Mouse (Mus musculus): ENCODE measurements around the gene Slc25a42. TPM values are rescaled to one million over a fixed set of nuclear protein-coding genes. Genes with fewer than 3 reads are reported as not detected.

Gene Slc25a42
- total RNA-seq, 2 experiments from 2014 or later, result 32.7 to 34.5 TPM

- intact Hi-C loops (cut with DNase I), result no loop called here
- DNase-seq (ENCODE audit: low spot score in 2 of 2), result no peak
These were observed 33.0 kb downstream of the Slc25a42 start for GRCm38 (mm10) chr8:70179082-70179481.

GRCm38 (mm10) chr8:70178231-70178630 is 33.9 kb downstream of the Slc25a42 start:
- intact Hi-C loops (cut with DNase I), result no loop called here
- no peak for DNase-seq (ENCODE audit: low spot score in 2 of 2)

- intact Hi-C loops (cut with DNase I), result no loop called here
These were observed 38.0 kb downstream of the Slc25a42 start for GRCm38 (mm10) chr8:70174079-70174478.

DNA sequence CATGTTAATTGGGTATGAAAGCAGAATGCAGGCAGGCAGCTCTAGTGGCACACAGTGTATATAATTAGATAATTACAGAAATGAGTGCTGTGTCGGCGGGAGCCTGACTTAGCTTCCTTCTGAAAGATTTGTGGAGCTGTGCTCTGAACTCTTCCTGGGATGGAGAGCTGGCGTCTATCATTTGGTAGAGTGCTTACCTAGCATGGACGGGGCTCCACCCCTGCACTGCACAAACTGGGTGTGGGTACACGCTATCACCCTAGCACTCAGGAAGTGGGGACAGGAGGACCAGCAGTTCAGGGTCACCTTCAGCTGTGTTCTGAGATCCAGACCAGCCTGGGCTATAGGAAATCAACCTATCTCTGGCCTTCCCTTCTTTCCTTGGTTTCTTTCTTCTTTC is 38.8 kb downstream of the Slc25a42 start:
- intact Hi-C loops (cut with DNase I), result no loop called here
- DNase-seq (ENCODE audit: low spot score in 2 of 2), result no peak

More at GRCm38 (mm10) chr8:70174079-70174478, 38.0 kb downstream of the Slc25a42 start:
- no peak for DNase-seq (ENCODE audit: low spot score in 2 of 2)

DNA sequence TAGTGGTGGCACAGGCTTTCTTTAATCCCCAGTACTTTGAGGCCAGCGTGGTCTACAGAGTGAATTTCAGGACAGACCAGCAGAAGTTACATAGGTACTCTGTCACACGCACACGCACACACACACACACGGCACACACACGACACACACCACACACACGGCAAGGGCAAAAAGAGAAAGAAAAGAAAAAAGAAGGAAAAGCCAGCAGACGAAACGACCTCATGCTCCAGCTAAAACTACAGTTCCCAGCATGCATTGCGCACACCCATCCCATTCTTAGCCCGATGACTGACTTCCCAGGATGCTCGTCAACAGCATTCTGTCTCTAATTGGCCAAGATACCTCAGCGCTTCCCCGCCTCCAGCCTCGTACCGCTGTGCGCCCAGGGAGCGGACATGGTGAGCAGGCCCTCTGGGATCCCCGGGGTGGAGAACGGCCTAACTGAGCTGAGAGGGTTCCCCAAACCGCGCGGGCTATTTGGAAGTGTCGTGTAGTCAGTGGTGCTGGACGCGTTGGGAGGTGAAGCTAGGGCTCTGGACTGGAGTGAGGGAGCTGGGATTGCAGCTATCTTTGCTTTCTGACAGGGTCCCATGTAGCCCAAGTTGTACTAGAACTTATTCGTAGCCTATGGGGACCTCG is 39.9 kb downstream of the Slc25a42 start, which contains the start of gene Tmem161a:
Tmem161a (plus strand) TSS at position 314 of the 639 bp plus-strand sequence.
- intact Hi-C loops (cut with DNase I), result no loop called here
- peak; percentile 94 to 95 for DNase-seq (ENCODE audit: low spot score in 2 of 2)

GRCm38 (mm10) chr8:70171240-70171639 is 40.9 kb downstream of the Slc25a42 start:
- intact Hi-C loops (cut with DNase I), result no loop called here
- DNase-seq (ENCODE audit: low spot score in 2 of 2), result no peak

GRCm38 (mm10) chr8:70170748-70171147 is 41.4 kb downstream of the Slc25a42 start:
- intact Hi-C loops (cut with DNase I), result no loop called here
- no peak for DNase-seq (ENCODE audit: low spot score in 2 of 2)

- intact Hi-C loops (cut with DNase I), result no loop called here
- DNase-seq (ENCODE audit: low spot score in 2 of 2), result no peak
These were observed 42.0 kb downstream of the Slc25a42 start for GRCm38 (mm10) chr8:70170116-70170515.

DNA sequence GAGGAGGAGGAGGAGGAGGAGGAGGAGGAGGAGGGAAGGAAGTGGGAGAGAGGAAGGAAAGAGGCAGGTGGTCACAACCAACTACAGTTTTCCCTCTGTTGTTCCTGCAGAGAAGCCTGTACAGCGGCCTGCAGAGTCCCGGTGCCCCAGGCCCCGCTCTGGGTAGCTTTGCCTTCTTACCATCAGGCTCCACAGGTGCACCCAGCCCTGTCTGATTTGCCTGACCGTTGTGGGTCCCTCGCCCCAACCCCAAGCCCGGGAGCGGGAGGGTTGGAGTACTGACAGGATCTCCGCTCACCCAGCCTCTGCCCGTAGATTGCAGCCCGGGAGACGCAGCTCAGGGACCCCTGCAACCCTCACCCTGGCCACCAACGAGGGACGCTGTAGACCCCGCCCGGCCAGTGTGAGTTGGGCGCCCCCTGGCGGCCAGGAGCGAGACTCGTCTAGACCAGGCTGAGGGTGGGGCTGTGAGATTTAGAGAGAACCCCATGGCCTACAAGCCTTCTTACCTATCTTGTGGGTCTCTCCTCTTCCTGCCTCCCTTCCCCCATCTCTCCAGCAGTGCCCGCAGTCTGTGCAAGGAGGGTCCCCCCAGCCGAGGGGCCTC is 45.5 kb downstream of the Slc25a42 start:
- peak; percentile 37 to 41 for DNase-seq (ENCODE audit: low spot score in 2 of 2)
- intact Hi-C loops (cut with DNase I), result loop anchor here (2.0 kb wide), 1 partner anchor 80 kb away; no protein-coding TSS in a partner anchor

DNA sequence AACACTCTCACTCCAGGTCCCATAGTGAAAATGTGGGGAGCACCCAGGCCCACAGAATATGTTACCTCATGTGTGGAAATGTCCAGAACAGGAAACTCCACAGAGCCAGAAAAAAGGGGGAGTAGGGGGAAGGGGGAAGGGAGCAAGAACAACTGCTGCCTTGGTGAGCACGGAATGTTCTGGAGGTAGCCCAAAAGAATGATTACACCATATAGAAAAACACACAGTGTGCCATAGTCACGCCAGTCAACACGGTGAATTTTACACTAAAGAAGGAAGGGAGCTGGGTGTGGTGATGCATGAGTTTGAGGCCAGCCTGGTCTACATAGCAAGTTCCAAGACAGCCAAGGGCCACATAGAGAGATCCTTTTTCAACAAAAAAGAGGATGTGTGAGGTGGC is 48.8 kb downstream of the Slc25a42 start:
- intact Hi-C loops (cut with DNase I), result loop anchor here (5.0 kb wide), 1 partner anchor 246 kb away; no protein-coding TSS in a partner anchor

DNA sequence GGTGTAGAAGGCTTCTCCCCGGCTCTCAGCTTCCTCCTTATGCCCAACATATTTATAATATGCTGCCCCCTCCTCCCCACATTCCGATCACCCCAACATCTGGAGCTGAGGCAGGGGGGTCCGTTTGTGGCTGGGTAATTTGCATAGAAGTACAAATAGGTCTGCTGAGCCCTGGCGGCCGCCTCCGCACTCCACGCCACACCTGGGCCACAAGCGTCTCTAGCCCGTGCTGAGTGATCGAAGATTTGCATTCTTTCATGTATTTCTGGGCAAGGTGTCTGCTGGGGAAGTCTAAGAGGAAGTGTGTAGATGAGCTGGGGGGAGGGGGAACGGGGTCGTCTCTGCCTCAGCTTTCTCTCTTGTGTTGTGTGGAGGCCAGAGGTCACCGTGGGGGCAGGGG is 52.1 kb downstream of the Slc25a42 start:
- intact Hi-C loops (cut with DNase I), result loop anchor here (5.0 kb wide), 1 partner anchor 243 kb away; no protein-coding TSS in a partner anchor
- DNase-seq (ENCODE audit: low spot score in 2 of 2), result no peak

More for the DNA sequence above, 48.8 kb downstream of the Slc25a42 start:
- DNase-seq (ENCODE audit: low spot score in 2 of 2), result no peak

DNA sequence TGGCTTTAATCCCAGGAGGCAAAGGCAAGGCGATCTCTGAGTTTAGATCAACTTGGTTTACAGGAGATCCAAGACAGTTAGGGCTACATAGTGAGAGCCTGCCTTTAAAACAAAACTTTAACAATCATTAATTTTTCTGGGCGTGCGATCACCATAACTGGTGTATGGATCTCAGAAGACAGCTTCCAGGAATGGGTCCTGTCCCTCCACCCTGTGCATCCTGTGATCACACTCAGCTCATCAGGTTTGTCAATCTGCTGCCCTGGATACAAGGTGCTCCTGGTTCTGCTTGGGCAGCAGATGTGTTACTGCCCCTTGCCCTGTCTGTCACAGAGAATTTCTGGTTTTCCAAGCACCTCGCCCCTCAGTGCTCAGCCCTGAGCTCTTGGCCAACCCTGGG is 52.9 kb downstream of the Slc25a42 start:
- intact Hi-C loops (cut with DNase I), result no loop called here
- no peak for DNase-seq (ENCODE audit: low spot score in 2 of 2)

GRCm38 (mm10) chr8:70158069-70158853 is 53.8 kb downstream of the Slc25a42 start:
- peak; percentile 61 to 63 for DNase-seq (ENCODE audit: low spot score in 2 of 2)
- intact Hi-C loops (cut with DNase I), result no loop called here

- no peak for DNase-seq (ENCODE audit: low spot score in 2 of 2)
- intact Hi-C loops (cut with DNase I), result no loop called here
These were observed 54.8 kb downstream of the Slc25a42 start for GRCm38 (mm10) chr8:70157240-70157800.

DNA sequence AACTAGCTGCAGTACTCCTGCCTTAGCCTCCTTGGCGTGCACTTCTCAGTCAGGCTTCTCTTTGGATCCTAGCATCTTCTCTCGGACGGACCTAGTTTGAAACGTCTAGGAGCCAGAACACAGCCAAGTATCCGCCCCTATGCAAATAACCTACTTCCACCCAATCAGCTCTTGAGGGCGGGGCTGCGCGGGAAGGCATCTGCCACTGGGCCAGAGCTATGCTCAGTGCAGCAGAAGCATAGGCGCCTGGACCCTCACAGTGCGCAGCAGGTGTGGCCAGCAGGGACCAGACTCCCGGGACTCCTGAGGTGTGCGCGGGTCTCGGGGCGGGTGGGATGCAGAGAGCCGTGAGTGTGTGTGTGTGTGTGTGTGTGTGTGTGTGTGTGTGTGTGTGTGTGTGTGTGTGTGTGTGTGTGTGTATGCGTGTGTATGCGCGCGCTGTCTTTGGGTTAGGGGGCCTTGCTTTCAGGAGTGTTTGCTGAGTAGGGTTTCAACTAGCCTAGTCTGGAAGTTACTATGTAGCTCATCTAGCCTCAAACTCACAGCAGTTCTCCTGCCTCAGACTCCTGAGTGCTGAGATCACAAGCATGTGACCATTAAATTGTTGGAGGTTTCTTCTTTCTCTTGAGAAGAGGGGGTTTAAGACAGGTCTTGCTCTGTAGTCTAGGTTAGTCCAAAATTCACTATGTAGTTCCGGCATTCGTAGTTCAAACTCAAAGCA is 59.4 kb downstream of the Slc25a42 start:
- DNase-seq (ENCODE audit: low spot score in 2 of 2), result peak; percentile 67 to 68
- intact Hi-C loops (cut with DNase I), result no loop called here

DNA sequence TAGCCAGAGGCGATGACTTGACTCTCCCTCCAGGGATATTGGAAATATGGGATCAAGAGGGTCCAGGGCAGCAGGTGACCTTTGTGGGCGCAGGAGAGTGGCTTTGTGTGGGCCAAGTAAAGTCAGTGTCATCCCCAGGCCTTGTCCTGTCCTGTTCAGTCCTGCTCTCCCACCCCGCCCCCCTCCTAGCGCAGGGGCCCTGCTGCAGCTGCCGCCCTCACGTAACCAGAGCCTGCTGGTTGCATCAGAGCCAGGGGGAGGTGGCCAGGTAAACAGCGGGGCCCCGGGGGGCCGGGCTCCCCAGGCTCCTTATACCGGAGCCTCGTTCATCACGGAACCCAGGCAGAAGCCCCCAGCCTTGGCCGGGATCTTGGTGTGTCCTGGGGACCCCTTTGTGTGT is 61.9 kb downstream of the Slc25a42 start:
- intact Hi-C loops (cut with DNase I), result no loop called here
- DNase-seq (ENCODE audit: low spot score in 2 of 2), result no peak

DNA sequence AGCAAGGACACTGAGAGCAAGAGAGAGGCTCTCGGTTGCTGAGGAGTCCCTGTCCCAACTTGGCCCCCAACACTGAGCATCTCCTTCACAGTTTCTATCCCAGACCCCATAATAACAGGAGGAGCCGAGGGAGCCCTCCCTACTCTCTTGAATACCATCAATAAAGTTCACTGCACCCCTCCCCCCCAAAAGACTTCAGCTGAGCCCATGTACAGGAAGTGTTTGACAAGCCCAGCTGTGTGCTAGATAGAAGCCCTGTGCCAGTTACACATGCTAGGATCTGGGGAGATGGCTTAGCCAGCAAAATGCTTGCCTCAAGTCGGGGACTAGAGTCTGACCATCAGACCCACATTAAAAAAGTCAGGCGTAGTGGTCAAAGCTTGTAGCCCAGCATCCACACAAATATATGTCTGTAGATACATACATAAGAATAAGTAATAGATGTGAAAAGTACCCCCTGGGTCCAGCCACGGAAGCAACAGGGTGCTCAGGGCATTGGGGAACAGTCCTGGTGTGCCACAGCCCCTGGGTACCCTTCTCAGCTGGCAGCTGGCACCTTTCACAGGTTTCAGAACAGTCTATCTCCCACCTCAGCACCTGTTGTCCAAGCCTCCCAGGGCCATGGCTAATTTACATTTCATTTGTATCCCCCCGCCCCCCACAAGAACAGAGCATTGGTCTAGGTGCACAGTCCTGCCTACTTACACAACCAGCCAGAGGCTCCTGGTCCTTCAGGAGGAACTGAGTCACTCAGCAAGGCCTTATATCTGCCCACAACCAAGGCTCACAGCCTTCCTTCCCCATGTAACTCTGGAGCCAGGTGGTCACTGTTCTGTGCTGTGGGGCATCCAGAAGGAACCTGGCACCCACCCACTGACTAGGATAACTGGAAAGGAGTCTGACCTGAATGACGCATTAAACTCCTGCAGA is 64.2 kb downstream of the Slc25a42 start:
- intact Hi-C loops (cut with DNase I), result no loop called here
- no peak for DNase-seq (ENCODE audit: low spot score in 2 of 2)

- intact Hi-C loops (cut with DNase I), result no loop called here
These were observed 72.1 kb downstream of the Slc25a42 start for GRCm38 (mm10) chr8:70139981-70140380.

More at GRCm38 (mm10) chr8:70139981-70140380, 72.1 kb downstream of the Slc25a42 start:
- DNase-seq (ENCODE audit: low spot score in 2 of 2), result no peak

Measured in left cerebral cortex, postnatal 14 days (tissue).